In the genomic region with DNA sequence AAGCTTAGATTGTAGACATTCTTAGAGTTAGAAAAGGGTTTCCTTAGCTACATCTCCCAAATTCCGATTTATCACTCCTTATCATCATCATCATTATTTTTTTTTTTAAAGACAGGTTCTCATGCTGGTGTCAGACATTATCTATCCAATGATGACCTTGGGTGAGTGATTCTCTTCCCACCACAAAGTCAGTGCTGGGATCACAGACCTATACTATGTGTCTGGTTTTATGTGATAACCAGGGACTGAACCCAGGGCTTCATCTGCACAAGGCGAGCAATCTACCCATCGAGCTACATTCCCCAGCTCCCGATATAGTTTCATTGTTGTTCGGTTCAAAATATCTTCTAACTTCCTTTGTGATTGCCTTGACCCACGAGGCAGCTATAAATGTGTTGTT, we compare ENCODE assay signal across 20 mouse cellular contexts. TPM values are rescaled to one million over a fixed set of nuclear protein-coding genes. Genes with fewer than 3 reads are reported as not detected.
DNase-seq lines count a peak whose midpoint lies in the region; ATAC-seq and TF ChIP-seq lines count a peak whose summit lies in the region.
"Had no signal": no experiment of that assay in that cellular context is flagged by ENCODE, and none has a peak within 500 bp of the region (broad histone marks: within the 10 kb centered on the region; RNA-seq: fewer than 3 reads in every experiment).

No protein-coding gene starts in this region.

- no peak for ATAC-seq in kidney, embryonic 15.5 days (replicated peaks; ENCODE audit: low FRiP score)
- no peak for ATAC-seq in lung, postnatal 0 days
- no peak for ATAC-seq in limb, embryonic 15.5 days (ENCODE audit: insufficient number of reproducible peaks, low FRiP score, low TSS enrichment, low read depth)
- ATAC-seq: CD4-positive, CD25-positive, alpha-beta regulatory T cell, adult 4 months; forebrain, embryonic 16.5 days; midbrain, embryonic 13.5 days had no signal

- H3K4me3 ChIP-seq in gastrocnemius, adult 2 months: peak overlapping the region; percentile 56
- no peak overlapping the region for H3K4me3 ChIP-seq in kidney, embryonic 15.5 days (replicated peaks)
- no peak overlapping the region for H3K4me3 ChIP-seq in lung, postnatal 0 days (ENCODE audit: low read depth, low read length)
- H3K4me3 ChIP-seq in limb, embryonic 15.5 days: no peak overlapping the region
- H3K4me3 ChIP-seq in thymus, adult 2 months (ENCODE audit: control insufficient read depth, insufficient read depth, low read length): no peak overlapping the region
- H3K4me3 ChIP-seq: hindbrain, embryonic 10.5 days; layer of hippocampus, adult 2 months; midbrain, embryonic 13.5 days had no signal

- DNase-seq in gastrocnemius, adult 2 months: no peak
- DNase-seq in gastrocnemius, postnatal 14 days: no peak
- no peak for DNase-seq in kidney, postnatal 25 days
- no peak for DNase-seq in lung, postnatal 0 days (ENCODE audit: low spot score)
- DNase-seq in lung, postnatal 10 days: no peak
- no peak for DNase-seq in thymus, adult 2 months
- DNase-seq: cerebellum, adult 11-12 months; cerebellum, postnatal 25 days; kidney, adult 2 months; left cerebral cortex, postnatal 4 days; lung, postnatal 36 days had no signal

- no peaks in the 10 kb centered on the region for H3K36me3 ChIP-seq in kidney, embryonic 15.5 days
- no peaks in the 10 kb centered on the region for H3K36me3 ChIP-seq in lung, postnatal 0 days (ENCODE audit: insufficient read depth, low read length)
- no peaks in the 10 kb centered on the region for H3K36me3 ChIP-seq in limb, embryonic 15.5 days
- no peaks in the 10 kb centered on the region for H3K36me3 ChIP-seq in thymus, adult 2 months (ENCODE audit: control insufficient read depth, insufficient read depth, low read length)
- H3K36me3 ChIP-seq: G1E; hindbrain, embryonic 10.5 days; midbrain, embryonic 13.5 days had no signal

- WGBS in kidney, embryonic 15.5 days: 64% methylated on average over 6 of the region's 6 CpGs
- WGBS in lung, postnatal 0 days: 71% methylated on average over 6 of the region's 6 CpGs
- WGBS in limb, embryonic 15.5 days: 53% methylated on average over 6 of the region's 6 CpGs
- 81% methylated on average over 6 of the region's 6 CpGs for WGBS in thymus, adult 2 months

- H3K4me1 ChIP-seq in kidney, embryonic 15.5 days: peaks cover 53% of the 10 kb centered on the region
- no peaks in the 10 kb centered on the region; the same call in 1 of the 2 replicates for H3K4me1 ChIP-seq in lung, postnatal 0 days (ENCODE audit: insufficient read depth, low read depth, low read length)
- H3K4me1 ChIP-seq in limb, embryonic 15.5 days: peaks cover 46% of the 10 kb centered on the region
- H3K4me1 ChIP-seq in thymus, adult 2 months (replicated peaks; ENCODE audit: control insufficient read depth, insufficient read depth, low read length): no peaks in the 10 kb centered on the region

- intact Hi-C loops in gastrocnemius, adult 2 months (cut with DNase I): no loop called here
- intact Hi-C loops in gastrocnemius, postnatal 14 days (cut with DNase I; ENCODE audit: low total_unique reads): no loop called here

- no peak for TF ChIP-seq POLR2A in thymus, adult 2 months (IDR thresholded peaks at IDR 0.05; ENCODE audit: control insufficient read depth, extremely low read depth, insufficient read depth, low read length, poor library complexity)

- no peak overlapping the region for H3K9ac ChIP-seq in kidney, embryonic 15.5 days
- H3K9ac ChIP-seq in lung, postnatal 0 days (replicated peaks; ENCODE audit: low read depth): no peak overlapping the region
- no peak overlapping the region for H3K9ac ChIP-seq in limb, embryonic 15.5 days
- H3K9ac ChIP-seq: midbrain, embryonic 13.5 days had no signal

- TF ChIP-seq EP300 in lung, postnatal 0 days (IDR thresholded peaks at IDR 0.05): no peak

- no peak overlapping the region for H3K4me2 ChIP-seq in kidney, embryonic 15.5 days
- no peak overlapping the region for H3K4me2 ChIP-seq in lung, postnatal 0 days (replicated peaks; ENCODE audit: low read depth, low read length)
- H3K4me2 ChIP-seq in limb, embryonic 15.5 days: no peak overlapping the region
- H3K4me2 ChIP-seq: midbrain, embryonic 13.5 days had no signal

- no peaks in the 10 kb centered on the region for H3K9me3 ChIP-seq in kidney, embryonic 15.5 days (replicated peaks)
- no peaks in the 10 kb centered on the region for H3K9me3 ChIP-seq in lung, postnatal 0 days (ENCODE audit: low read length)
- no peaks in the 10 kb centered on the region for H3K9me3 ChIP-seq in limb, embryonic 15.5 days
- H3K9me3 ChIP-seq: G1E; hindbrain, embryonic 10.5 days; midbrain, embryonic 13.5 days had no signal

- H3K27ac ChIP-seq in gastrocnemius, adult 2 months: no peak overlapping the region
- H3K27ac ChIP-seq in kidney, embryonic 15.5 days: peak overlapping the region; percentile 92
- H3K27ac ChIP-seq in lung, postnatal 0 days (ENCODE audit: low read length): peak overlapping the region; percentile 28; the same call in 1 of the 2 replicates
- H3K27ac ChIP-seq in limb, embryonic 15.5 days: peak overlapping the region; percentile 71
- no peak overlapping the region for H3K27ac ChIP-seq in thymus, adult 2 months (ENCODE audit: control insufficient read depth, insufficient read depth, low read length)
- H3K27ac ChIP-seq: layer of hippocampus, adult 2 months; midbrain, embryonic 13.5 days had no signal

- no peak for TF ChIP-seq CTCF in gastrocnemius, adult 2 months (IDR thresholded peaks at IDR 0.05)
- TF ChIP-seq CTCF in lung, postnatal 0 days (IDR thresholded peaks at IDR 0.05): no peak
- TF ChIP-seq CTCF in thymus, adult 2 months (IDR thresholded peaks at IDR 0.05; ENCODE audit: borderline replicate concordance, control insufficient read depth, extremely low read depth, insufficient read depth, low read length, poor library complexity): no peak

- H3K27me3 ChIP-seq in kidney, embryonic 15.5 days: no peaks in the 10 kb centered on the region
- H3K27me3 ChIP-seq in lung, postnatal 0 days (replicated peaks; ENCODE audit: insufficient read depth, low read length): no peaks in the 10 kb centered on the region
- no peaks in the 10 kb centered on the region for H3K27me3 ChIP-seq in limb, embryonic 15.5 days
- H3K27me3 ChIP-seq in thymus, adult 2 months (ENCODE audit: control insufficient read depth, insufficient read depth, low read length): no peaks in the 10 kb centered on the region
- H3K27me3 ChIP-seq: midbrain, embryonic 13.5 days had no signal

RNA-seq across cellular contexts. Expression of a gene that starts 9.9 kb away (rescaled TPM):
- 1 to 10 TPM; 1.6 to 2.4 TPM for total RNA-seq in gastrocnemius, adult 2 months (2021)
- 100 to 1,000 TPM in 1 of 2 experiments, 10 to 100 TPM in 1; 64.5 to 101 TPM for total RNA-seq in gastrocnemius, postnatal 14 days (2021)
- polyA plus RNA-seq in kidney, embryonic 15.5 days (2015; fragmentation: Nextera tagmentation; extraction: Ambion mirVana): 2,036 and 2,131 TPM in 2 replicates
- 436 and 472 TPM in 2 replicates for polyA plus RNA-seq in lung, postnatal 0 days (2015; fragmentation: Nextera tagmentation; extraction: Ambion mirVana)
- 1,721 and 1,971 TPM in 2 replicates for polyA plus RNA-seq in limb, embryonic 15.5 days (2015; fragmentation: Nextera tagmentation; extraction: Ambion mirVana)
- polyA plus RNA-seq in thymus, adult 2 months (2012; rRNA removed): 7.2 and 13.3 TPM in 2 replicates
- total RNA-seq: granulocyte monocyte progenitor cell, adult 5-6 weeks had no signal

RNA-seq across cellular contexts. Expression of a gene that starts 19.9 kb away (rescaled TPM):
- total RNA-seq in gastrocnemius, adult 2 months (2021): 1 to 10 TPM in 1 of 2 experiments, under 1 TPM in 1; 0.20 to 1.6 TPM
- 1 to 10 TPM; 1.3 to 2.1 TPM for total RNA-seq in gastrocnemius, postnatal 14 days (2021)
- 23.5 and 24.9 TPM in 2 replicates for polyA plus RNA-seq in kidney, embryonic 15.5 days (2015; fragmentation: Nextera tagmentation; extraction: Ambion mirVana)
- 6.1 and 6.3 TPM in 2 replicates for polyA plus RNA-seq in lung, postnatal 0 days (2015; fragmentation: Nextera tagmentation; extraction: Ambion mirVana)
- polyA plus RNA-seq in limb, embryonic 15.5 days (2015; fragmentation: Nextera tagmentation; extraction: Ambion mirVana): 28.6 and 46.4 TPM in 2 replicates
- polyA plus RNA-seq in thymus, adult 2 months (2012; rRNA removed): 6.6 TPM in 2 replicates

Comparison
In these comparisons a context has a peak if more than half of its experiments do, and no peak if none do; other contexts are left out.
1. H3K27ac ChIP-seq: peak in kidney, embryonic 15.5 days (single experiment), lung, postnatal 0 days (single experiment) and limb, embryonic 15.5 days (single experiment); none in gastrocnemius, adult 2 months (single experiment) and thymus, adult 2 months (single experiment).
2. RNA of a gene that starts 9.9 kb away (polyA plus RNA-seq): 2,036 to 2,131 TPM in kidney, embryonic 15.5 days, 1,721 to 1,971 TPM in limb, embryonic 15.5 days and 436 to 472 TPM in lung, postnatal 0 days; 7.2 to 13.3 TPM in thymus, adult 2 months; every median in the first group is over 10 times any median in the second.